ENCODE assay signal across 26 mouse cellular contexts in the genomic region with DNA sequence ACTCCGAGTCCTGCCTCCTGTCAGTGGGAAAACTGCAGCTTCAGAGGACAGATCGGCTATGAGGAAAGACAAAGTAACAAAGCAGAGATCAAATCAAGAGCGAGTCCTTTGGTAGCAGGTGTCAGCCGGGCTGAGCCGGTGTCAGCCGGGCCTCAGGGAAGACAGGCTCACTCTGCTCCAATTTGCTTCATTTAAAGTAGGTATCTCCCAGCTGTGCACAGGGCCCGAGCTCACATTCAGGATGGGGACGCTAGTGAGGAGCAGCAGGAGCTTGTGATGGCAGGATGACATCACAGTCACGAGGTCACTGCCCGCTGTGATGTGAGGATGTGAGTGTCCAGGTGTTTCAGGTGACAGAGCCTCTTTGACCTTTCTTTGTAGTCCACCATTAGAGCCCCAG.
DNase-seq lines count a peak whose midpoint lies in the region; ATAC-seq and TF ChIP-seq lines count a peak whose summit lies in the region.
"Had no signal": no experiment of that assay in that cellular context is flagged by ENCODE, and none has a peak within 500 bp of the region (broad histone marks: within the 10 kb centered on the region; RNA-seq: fewer than 3 reads in every experiment).

No protein-coding gene starts in this region.

- H3K27ac ChIP-seq in hindbrain, embryonic 12.5 days, result no peak overlapping the region
- H3K27ac ChIP-seq in hindbrain, embryonic 14.5 days, result no peak overlapping the region
- H3K27ac ChIP-seq in midbrain, embryonic 13.5 days, result peak overlapping the region; percentile 30; the same call in 1 of the 2 replicates
- H3K27ac ChIP-seq in midbrain, embryonic 16.5 days (ENCODE audit: low read length), result no peak overlapping the region
- no peak overlapping the region for H3K27ac ChIP-seq in testis, adult 2 months (ENCODE audit: control insufficient read depth, insufficient read depth, low read depth, low read length)
- 0 out of 2 replicates have a peak overlapping the region, but pooled peaks have one; percentile 18 for H3K27ac ChIP-seq in midbrain, embryonic 15.5 days
- H3K27ac ChIP-seq: embryonic facial prominence, embryonic 12.5 days; embryonic facial prominence, embryonic 15.5 days; heart, embryonic 15.5 days; hindbrain, embryonic 15.5 days; intestine, embryonic 15.5 days had no signal

- WGBS in hindbrain, embryonic 12.5 days, result 56% methylated on average over 10 of the region's 10 CpGs
- 45% methylated on average over 10 of the region's 10 CpGs for WGBS in hindbrain, embryonic 14.5 days
- 63% methylated on average over 10 of the region's 10 CpGs for WGBS in midbrain, embryonic 13.5 days
- 46% methylated on average over 10 of the region's 10 CpGs for WGBS in midbrain, embryonic 16.5 days
- 45% methylated on average over 10 of the region's 10 CpGs for WGBS in midbrain, embryonic 15.5 days

- H3K4me2 ChIP-seq in hindbrain, embryonic 12.5 days (replicated peaks), result no peak overlapping the region
- no peak overlapping the region for H3K4me2 ChIP-seq in hindbrain, embryonic 14.5 days (replicated peaks)
- H3K4me2 ChIP-seq in midbrain, embryonic 13.5 days (replicated peaks), result no peak overlapping the region
- no peak overlapping the region for H3K4me2 ChIP-seq in midbrain, embryonic 16.5 days (ENCODE audit: low read length)
- no peak overlapping the region for H3K4me2 ChIP-seq in midbrain, embryonic 15.5 days
- H3K4me2 ChIP-seq: embryonic facial prominence, embryonic 12.5 days; embryonic facial prominence, embryonic 15.5 days; heart, embryonic 12.5 days; heart, embryonic 15.5 days; hindbrain, embryonic 15.5 days; intestine, embryonic 15.5 days had no signal

- TF ChIP-seq POLR2A in testis, adult 2 months (IDR thresholded peaks at IDR 0.05; ENCODE audit: control insufficient read depth, low read depth, low read length), result peak; percentile 61; the same call in 1 of the 2 replicates

- H3K4me1 ChIP-seq in hindbrain, embryonic 12.5 days, result peaks cover 7% of the 10 kb centered on the region; the same call in 1 of the 2 replicates
- no peaks in the 10 kb centered on the region for H3K4me1 ChIP-seq in hindbrain, embryonic 14.5 days (replicated peaks; ENCODE audit: control insufficient read depth, insufficient read depth, low read length)
- peaks cover 14% of the 10 kb centered on the region for H3K4me1 ChIP-seq in midbrain, embryonic 13.5 days (replicated peaks)
- H3K4me1 ChIP-seq in midbrain, embryonic 16.5 days (ENCODE audit: control insufficient read depth, insufficient read depth, low read length), result peaks cover 5% of the 10 kb centered on the region; the same call in 1 of the 2 replicates
- no peaks in the 10 kb centered on the region; the same call in none of the 2 replicates for H3K4me1 ChIP-seq in testis, adult 2 months (ENCODE audit: control insufficient read depth, insufficient read depth, low read length)
- peaks cover 10% of the 10 kb centered on the region; the same call in 1 of the 2 replicates for H3K4me1 ChIP-seq in midbrain, embryonic 15.5 days
- H3K4me1 ChIP-seq: embryonic facial prominence, embryonic 12.5 days; embryonic facial prominence, embryonic 15.5 days; heart, embryonic 12.5 days; heart, embryonic 15.5 days; intestine, embryonic 15.5 days had no signal

- peak; percentile 70 for ATAC-seq in hindbrain, embryonic 12.5 days (ENCODE audit: low FRiP score)
- no peak for ATAC-seq in hindbrain, embryonic 14.5 days (ENCODE audit: low FRiP score)
- ATAC-seq in midbrain, embryonic 13.5 days, result 0 out of 2 replicates have a peak, but pooled peaks have one; percentile 55
- ATAC-seq in midbrain, embryonic 16.5 days, result no peak
- peak; percentile 50; the same call in 1 of the 2 replicates for ATAC-seq in midbrain, embryonic 15.5 days (replicated peaks)
- ATAC-seq: CD4-positive, CD25-positive, alpha-beta regulatory T cell, adult 4 months; forebrain, embryonic 14.5 days; forebrain, postnatal 0 days; intestine, embryonic 15.5 days had no signal

- H3K4me3 ChIP-seq in hindbrain, embryonic 12.5 days, result no peak overlapping the region
- H3K4me3 ChIP-seq in hindbrain, embryonic 14.5 days (replicated peaks; ENCODE audit: low read length), result no peak overlapping the region
- no peak overlapping the region for H3K4me3 ChIP-seq in midbrain, embryonic 13.5 days (replicated peaks)
- no peak overlapping the region for H3K4me3 ChIP-seq in midbrain, embryonic 16.5 days (ENCODE audit: low read depth, low read length)
- H3K4me3 ChIP-seq in testis, adult 2 months (ENCODE audit: control insufficient read depth, low read depth, low read length), result peak overlapping the region; percentile 53
- H3K4me3 ChIP-seq in midbrain, embryonic 15.5 days, result no peak overlapping the region
- H3K4me3 ChIP-seq: embryonic facial prominence, embryonic 12.5 days; embryonic facial prominence, embryonic 15.5 days; heart, embryonic 12.5 days; heart, embryonic 15.5 days; hindbrain, embryonic 15.5 days; intestine, embryonic 15.5 days had no signal

- H3K36me3 ChIP-seq in hindbrain, embryonic 12.5 days, result no peaks in the 10 kb centered on the region
- no peaks in the 10 kb centered on the region for H3K36me3 ChIP-seq in hindbrain, embryonic 14.5 days (replicated peaks; ENCODE audit: control insufficient read depth, insufficient read depth)
- H3K36me3 ChIP-seq in midbrain, embryonic 13.5 days, result no peaks in the 10 kb centered on the region
- no peaks in the 10 kb centered on the region for H3K36me3 ChIP-seq in midbrain, embryonic 16.5 days (ENCODE audit: control insufficient read depth, insufficient read depth, low read length)
- H3K36me3 ChIP-seq in testis, adult 2 months (ENCODE audit: control insufficient read depth, insufficient read depth, low read length), result no peaks in the 10 kb centered on the region
- H3K36me3 ChIP-seq in midbrain, embryonic 15.5 days (replicated peaks), result no peaks in the 10 kb centered on the region
- H3K36me3 ChIP-seq: embryonic facial prominence, embryonic 12.5 days; embryonic facial prominence, embryonic 15.5 days; heart, embryonic 12.5 days; heart, embryonic 15.5 days; hindbrain, embryonic 15.5 days; intestine, embryonic 15.5 days had no signal

- H3K9ac ChIP-seq in hindbrain, embryonic 12.5 days, result no peak overlapping the region
- H3K9ac ChIP-seq in hindbrain, embryonic 14.5 days, result no peak overlapping the region
- no peak overlapping the region for H3K9ac ChIP-seq in midbrain, embryonic 13.5 days (replicated peaks)
- no peak overlapping the region for H3K9ac ChIP-seq in midbrain, embryonic 16.5 days (ENCODE audit: low read depth, low read length)
- H3K9ac ChIP-seq in midbrain, embryonic 15.5 days, result no peak overlapping the region
- H3K9ac ChIP-seq: embryonic facial prominence, embryonic 12.5 days; embryonic facial prominence, embryonic 15.5 days; forebrain, postnatal 0 days; heart, embryonic 12.5 days; heart, embryonic 15.5 days; hindbrain, embryonic 15.5 days; intestine, embryonic 15.5 days had no signal

- H3K9me3 ChIP-seq in hindbrain, embryonic 12.5 days (replicated peaks), result no peaks in the 10 kb centered on the region
- H3K9me3 ChIP-seq in hindbrain, embryonic 14.5 days (ENCODE audit: control insufficient read depth, low read length), result no peaks in the 10 kb centered on the region
- no peaks in the 10 kb centered on the region for H3K9me3 ChIP-seq in midbrain, embryonic 13.5 days
- H3K9me3 ChIP-seq in midbrain, embryonic 16.5 days (replicated peaks; ENCODE audit: control insufficient read depth, low read length, poor library complexity, severe bottlenecking), result no peaks in the 10 kb centered on the region
- H3K9me3 ChIP-seq in midbrain, embryonic 15.5 days, result no peaks in the 10 kb centered on the region
- H3K9me3 ChIP-seq: embryonic facial prominence, embryonic 12.5 days; embryonic facial prominence, embryonic 15.5 days; heart, embryonic 12.5 days; heart, embryonic 15.5 days; hindbrain, embryonic 15.5 days; intestine, embryonic 15.5 days had no signal

- no peaks in the 10 kb centered on the region for H3K27me3 ChIP-seq in hindbrain, embryonic 12.5 days
- no peaks in the 10 kb centered on the region for H3K27me3 ChIP-seq in hindbrain, embryonic 14.5 days (ENCODE audit: control insufficient read depth, insufficient read depth, low read length)
- H3K27me3 ChIP-seq in midbrain, embryonic 13.5 days, result no peaks in the 10 kb centered on the region
- H3K27me3 ChIP-seq in midbrain, embryonic 16.5 days (ENCODE audit: control insufficient read depth, insufficient read depth, low read depth, low read length), result no peaks in the 10 kb centered on the region
- H3K27me3 ChIP-seq in testis, adult 2 months (ENCODE audit: control insufficient read depth, insufficient read depth, low read length), result no peaks in the 10 kb centered on the region
- H3K27me3 ChIP-seq in midbrain, embryonic 15.5 days (replicated peaks), result no peaks in the 10 kb centered on the region
- H3K27me3 ChIP-seq: embryonic facial prominence, embryonic 12.5 days; embryonic facial prominence, embryonic 15.5 days; heart, embryonic 12.5 days; heart, embryonic 15.5 days; hindbrain, embryonic 15.5 days; intestine, embryonic 15.5 days had no signal

- no peak for TF ChIP-seq CTCF in testis, adult 2 months (IDR thresholded peaks at IDR 0.05; ENCODE audit: control insufficient read depth, insufficient read depth, insufficient replicate concordance, low read depth, low read length)

- DNase-seq in hindbrain, embryonic 14.5 days (ENCODE audit: low spot score), result no peak
- DNase-seq in testis, postnatal 10 days (ENCODE audit: low spot score), result no peak
- no peak for DNase-seq in B cell, adult 2 months
- DNase-seq: adrenal gland, postnatal 10 days; adrenal gland, postnatal 36 days; cerebellum, adult 11 months; cerebellum, adult 2 months; cerebellum, adult 9-11 months; forebrain, postnatal 0 days; gastrocnemius, postnatal 25 days; heart, adult 18-20 months; heart, postnatal 10 days; heart, postnatal 36 days had no signal

Comparison
In these comparisons a context has a peak if more than half of its experiments do, and no peak if none do; other contexts are left out.
1. ATAC-seq: peak in hindbrain, embryonic 12.5 days (single experiment), midbrain, embryonic 13.5 days (single experiment) and midbrain, embryonic 15.5 days (single experiment); none in hindbrain, embryonic 14.5 days (single experiment) and midbrain, embryonic 16.5 days (single experiment).
2. H3K27ac ChIP-seq: peak in midbrain, embryonic 13.5 days (single experiment) and midbrain, embryonic 15.5 days (single experiment); none in hindbrain, embryonic 12.5 days (single experiment), hindbrain, embryonic 14.5 days (single experiment), midbrain, embryonic 16.5 days (single experiment) and testis, adult 2 months (single experiment).